Mouse (Mus musculus): ENCODE measurements at regions not wholly inside any gene's neighbourhood (a gene's known extent, or its start where the extent isn't known, plus 50 kb on each side); places are given as distances from the start of the nearest gene placed in this dataset.

GRCm38 (mm10) chr14:72222836-72223235 is 268.8 kb downstream of the Gm9195 start:
- DNase-seq (ENCODE audit: low read depth, low spot score): no peak

GRCm38 (mm10) chr14:72219523-72219922 is 272.1 kb downstream of the Gm9195 start:
- no peak for DNase-seq (ENCODE audit: low read depth, low spot score)

- DNase-seq (ENCODE audit: low read depth, low spot score): no peak
Observed at GRCm38 (mm10) chr14:72200307-72200706, 291.3 kb downstream of the Gm9195 start.

GRCm38 (mm10) chr14:72199900-72200299 is 291.7 kb downstream of the Gm9195 start:
- no peak for DNase-seq (ENCODE audit: low read depth, low spot score)

- DNase-seq (ENCODE audit: low read depth, low spot score): no peak
Observed at GRCm38 (mm10) chr14:72197972-72198371, 293.7 kb downstream of the Gm9195 start.

- no peak for DNase-seq (ENCODE audit: low read depth, low spot score)
Observed at GRCm38 (mm10) chr14:72187329-72187984, 304.2 kb downstream of the Gm9195 start.

- no peak for DNase-seq (ENCODE audit: low read depth, low spot score)
Observed at GRCm38 (mm10) chr14:72175751-72176150, 315.9 kb downstream of the Gm9195 start.

GRCm38 (mm10) chr14:72172549-72173405 is 318.9 kb downstream of the Gm9195 start:
- DNase-seq (ENCODE audit: low read depth, low spot score): no peak

- DNase-seq (ENCODE audit: low read depth, low spot score): no peak
Observed at GRCm38 (mm10) chr14:72171777-72172176, 319.9 kb downstream of the Gm9195 start.

- no peak for DNase-seq (ENCODE audit: low read depth, low spot score)
Observed at GRCm38 (mm10) chr14:72158537-72159323, 332.9 kb downstream of the Gm9195 start.

GRCm38 (mm10) chr14:72155197-72155907 is 336.3 kb downstream of the Gm9195 start:
- DNase-seq (ENCODE audit: low read depth, low spot score): no peak

- no peak for DNase-seq (ENCODE audit: low read depth, low spot score)
Observed at GRCm38 (mm10) chr14:72151676-72152075, 340.0 kb downstream of the Gm9195 start.

- DNase-seq (ENCODE audit: low read depth, low spot score): no peak
Observed at GRCm38 (mm10) chr14:72149463-72149862, 342.2 kb downstream of the Gm9195 start.

- no peak for DNase-seq (ENCODE audit: low read depth, low spot score)
Observed at GRCm38 (mm10) chr14:72148886-72149285, 342.8 kb downstream of the Gm9195 start.

- DNase-seq (ENCODE audit: low read depth, low spot score): no peak
Observed at GRCm38 (mm10) chr14:72146381-72146780, 345.3 kb downstream of the Gm9195 start.

- DNase-seq (ENCODE audit: low read depth, low spot score): no peak
Observed at GRCm38 (mm10) chr14:72142883-72143487, 348.7 kb downstream of the Gm9195 start.

GRCm38 (mm10) chr14:72141136-72141535 is 350.5 kb downstream of the Gm9195 start:
- DNase-seq (ENCODE audit: low read depth, low spot score): no peak

GRCm38 (mm10) chr14:72130149-72130548 is 361.5 kb downstream of the Gm9195 start:
- DNase-seq (ENCODE audit: low read depth, low spot score): no peak

- no peak for DNase-seq (ENCODE audit: low read depth, low spot score)
Observed at GRCm38 (mm10) chr14:72121786-72122185, 369.9 kb downstream of the Gm9195 start.

GRCm38 (mm10) chr14:72121006-72121405 is 370.6 kb downstream of the Gm9195 start:
- no peak for DNase-seq (ENCODE audit: low read depth, low spot score)

GRCm38 (mm10) chr14:72116842-72117241 is 374.8 kb downstream of the Gm9195 start:
- no peak for DNase-seq (ENCODE audit: low read depth, low spot score)
